Mouse (Mus musculus): ENCODE data around the gene Vmn1r41. TPM values are rescaled to one million over a fixed set of nuclear protein-coding genes. Genes with fewer than 3 reads are reported as not detected.

The Vmn1r41 gene
- polyA plus RNA-seq (2015; fragmentation: Nextera tagmentation; extraction: Ambion mirVana), result not detected in 2 replicates

DNA sequence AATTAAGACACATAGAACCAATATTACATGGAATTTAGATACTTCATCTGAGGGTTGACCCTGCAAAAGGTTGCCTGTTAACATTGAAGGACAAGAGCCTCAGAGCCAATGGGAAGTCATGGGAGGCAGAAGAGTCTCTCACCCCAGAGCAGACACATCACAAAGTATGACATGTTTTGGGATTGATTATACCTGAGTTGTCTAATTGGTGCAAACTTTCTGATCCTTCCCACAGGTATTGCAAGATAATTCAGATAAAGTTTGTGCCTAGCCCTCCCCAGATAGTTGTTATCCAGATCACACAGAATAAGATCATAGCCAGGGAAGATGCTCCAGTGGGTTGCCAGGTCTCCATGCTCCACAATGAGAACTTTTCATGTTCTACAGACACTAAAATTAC is at the start of gene Vmn1r41:
Gene Vmn1r41, plus strand, starts transcription at position 301 of the 400 bp plus-strand sequence.
- Histone ChIP-seq H3K27me3 (no peaks in the 10 kb centered on the region), H3K9ac (no peak within 1 kb of the TSS), H3K4me1 (replicated peaks) (no peaks in the 10 kb centered on the region), H3K27ac (replicated peaks) (no peak within 1 kb of the TSS), H3K4me2 (no peak within 1 kb of the TSS), H3K4me3 (no peak within 1 kb of the TSS), H3K36me3 (no peaks in the 10 kb centered on the region), H3K9me3 (no peaks in the 10 kb centered on the region)
- ATAC-seq (ENCODE audit: low FRiP score, low read depth), result no peak

DNA sequence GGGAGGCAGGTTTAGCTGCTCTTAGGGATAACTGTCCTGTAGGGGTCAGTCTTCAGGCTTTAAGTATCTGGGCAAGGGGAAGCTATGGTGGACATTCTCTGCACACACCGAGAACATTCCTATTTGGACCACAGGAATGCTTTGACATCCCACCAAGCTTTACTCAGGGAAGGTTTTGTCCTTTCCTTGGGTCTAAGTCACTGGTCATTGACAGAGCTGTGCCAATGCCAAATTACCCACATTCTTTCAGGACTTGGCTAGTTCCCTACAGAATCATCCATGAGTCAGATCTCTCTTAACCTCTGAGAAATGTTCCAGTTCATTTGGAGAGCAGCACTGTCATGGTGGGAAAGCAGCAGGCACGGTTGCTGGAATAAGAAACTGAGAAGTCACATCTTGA is 33.9 kb upstream of the Vmn1r41 start:
- 74% methylated on average over 2 of the region's 2 CpGs for WGBS
- Histone ChIP-seq H3K4me1 (replicated peaks) (no peaks in the 10 kb centered on the region), H3K4me3 (no peak overlapping the region), H3K4me2 (no peak overlapping the region), H3K27ac (replicated peaks) (no peak overlapping the region), H3K27me3 (no peaks in the 10 kb centered on the region), H3K9ac (no peak overlapping the region), H3K36me3 (no peaks in the 10 kb centered on the region), H3K9me3 (no peaks in the 10 kb centered on the region)
- ATAC-seq (ENCODE audit: low FRiP score, low read depth), result no peak

DNA sequence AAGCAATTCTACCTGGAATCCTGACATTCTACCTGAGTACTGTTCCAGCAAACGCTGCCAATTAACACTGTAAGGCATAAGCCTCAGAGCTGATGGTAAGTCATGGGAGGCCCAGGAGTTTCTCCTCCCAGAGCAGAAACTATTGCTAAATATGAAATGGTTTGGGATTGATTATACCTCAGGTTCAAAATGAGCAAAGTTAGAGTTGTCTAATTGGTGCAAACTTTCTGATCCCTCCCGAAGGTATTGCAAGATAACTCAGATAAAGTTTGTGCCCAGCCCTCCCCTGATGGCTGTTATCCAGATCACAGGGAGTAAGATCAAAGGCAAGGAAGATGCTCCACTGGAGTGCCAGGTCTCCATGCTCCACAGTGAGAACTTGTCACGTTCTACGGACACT is 33.3 kb upstream of the Vmn1r41 start, which contains the start of gene Vmn1r40:
Gene Vmn1r40, plus strand, starts transcription at position 301 of the 400 bp plus-strand sequence.
- Histone ChIP-seq H3K4me3 (no peak within 1 kb of the TSS), H3K27me3 (no peaks in the 10 kb centered on the region), H3K36me3 (no peaks in the 10 kb centered on the region), H3K9ac (no peak within 1 kb of the TSS), H3K4me2 (no peak within 1 kb of the TSS), H3K9me3 (no peaks in the 10 kb centered on the region), H3K27ac (replicated peaks) (no peak within 1 kb of the TSS), H3K4me1 (replicated peaks) (no peaks in the 10 kb centered on the region)
- no peak for ATAC-seq (ENCODE audit: low FRiP score, low read depth)
- 89% methylated on average over 4 of the region's 4 CpGs for WGBS

GRCm38 (mm10) chr6:89718051-89718450 is 22.5 kb upstream of the Vmn1r41 start:
- no peaks in the 10 kb centered on the region for H3K36me3 ChIP-seq
- no peak overlapping the region for H3K4me2 ChIP-seq
- no peaks in the 10 kb centered on the region for H3K4me1 ChIP-seq (replicated peaks)
- H3K27ac ChIP-seq (replicated peaks), result no peak overlapping the region
- no peaks in the 10 kb centered on the region for H3K9me3 ChIP-seq
- no peaks in the 10 kb centered on the region for H3K27me3 ChIP-seq
- no peak overlapping the region for H3K9ac ChIP-seq
- H3K4me3 ChIP-seq, result no peak overlapping the region
- no peak for ATAC-seq (ENCODE audit: low FRiP score, low read depth)

DNA sequence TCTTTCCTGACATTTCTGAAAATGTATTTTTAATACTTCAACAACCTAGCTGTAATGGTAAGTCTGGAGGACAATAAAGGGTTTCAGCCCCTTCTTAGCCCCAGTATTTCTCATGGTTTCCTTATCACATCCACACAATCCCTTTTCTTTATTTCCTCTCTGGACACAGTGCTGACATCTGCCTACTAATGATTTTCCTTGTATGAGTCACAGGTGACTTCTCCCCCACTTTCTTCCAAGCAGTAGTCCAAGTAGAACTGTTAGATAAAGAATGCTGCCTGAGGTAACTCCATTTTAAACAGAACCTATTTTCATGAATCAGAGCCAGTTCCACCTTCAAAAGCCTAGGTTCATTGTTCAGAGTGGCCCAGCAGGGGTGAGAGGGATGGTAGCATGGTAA is 2.2 kb downstream of the Vmn1r41 start:
- no peaks in the 10 kb centered on the region for H3K4me1 ChIP-seq (replicated peaks)
- H3K4me2 ChIP-seq, result no peak overlapping the region
- H3K9ac ChIP-seq, result no peak overlapping the region
- no peaks in the 10 kb centered on the region for H3K36me3 ChIP-seq
- no peaks in the 10 kb centered on the region for H3K27me3 ChIP-seq
- H3K27ac ChIP-seq (replicated peaks), result no peak overlapping the region
- H3K4me3 ChIP-seq, result no peak overlapping the region
- ATAC-seq (ENCODE audit: low FRiP score, low read depth), result no peak
- no peaks in the 10 kb centered on the region for H3K9me3 ChIP-seq

- Histone ChIP-seq H3K9ac (no peak overlapping the region), H3K4me2 (no peak overlapping the region), H3K27me3 (no peaks in the 10 kb centered on the region), H3K36me3 (no peaks in the 10 kb centered on the region), H3K9me3 (no peaks in the 10 kb centered on the region), H3K27ac (replicated peaks) (no peak overlapping the region), H3K4me3 (no peak overlapping the region), H3K4me1 (replicated peaks) (no peaks in the 10 kb centered on the region)
- no peak for ATAC-seq (ENCODE audit: low FRiP score, low read depth)
Observed at GRCm38 (mm10) chr6:89790231-89790630, 49.7 kb downstream of the Vmn1r41 start.

Other genes with a start within 250 kb of the Vmn1r41 start
- gene Chchd6, start 145.1 kb upstream of the Vmn1r41 start, polyA plus RNA-seq (2015; fragmentation: Nextera tagmentation; extraction: Ambion mirVana), result 173 and 178 TPM in 2 replicates
- 14.9 and 16.5 TPM in 2 replicates for gene Txnrd3, start 96.8 kb upstream of the Vmn1r41 start, polyA plus RNA-seq (2015; fragmentation: Nextera tagmentation; extraction: Ambion mirVana)
- not detected in 2 replicates for gene Vmn1r40, start 33.2 kb upstream of the Vmn1r41 start, polyA plus RNA-seq (2015; fragmentation: Nextera tagmentation; extraction: Ambion mirVana)
- gene Vmn1r42, start 135.6 kb downstream of the Vmn1r41 start, polyA plus RNA-seq (2015; fragmentation: Nextera tagmentation; extraction: Ambion mirVana), result not detected in 2 replicates
- not detected in 2 replicates for gene Vmn1r43, start 135.6 kb downstream of the Vmn1r41 start, polyA plus RNA-seq (2015; fragmentation: Nextera tagmentation; extraction: Ambion mirVana)
- gene Vmn1r44, start 142.9 kb downstream of the Vmn1r41 start, polyA plus RNA-seq (2015; fragmentation: Nextera tagmentation; extraction: Ambion mirVana), result not detected in 2 replicates
- gene Vmn1r45, start 199.8 kb downstream of the Vmn1r41 start, polyA plus RNA-seq (2015; fragmentation: Nextera tagmentation; extraction: Ambion mirVana), result not detected in 2 replicates
- not detected in 2 replicates for gene Vmn1r46, start 228.5 kb downstream of the Vmn1r41 start, polyA plus RNA-seq (2015; fragmentation: Nextera tagmentation; extraction: Ambion mirVana)

Measured in hindbrain, embryonic 15.5 days (tissue).